Mouse (Mus musculus) macrophage (primary cell): Measurements from ENCODE around the gene Susd6. TPM values are rescaled to one million over a fixed set of nuclear protein-coding genes. Genes with fewer than 3 reads are reported as not detected.
"Not testable (repeated sequence)": the region's sequence is repeated elsewhere in the genome, so short reads cannot be mapped to it uniquely, and the experiment has no call there.

Source experiments
- H3K27ac ChIP-seq: fragments of 350-480 bp; formaldehyde crosslinking; 2 replicates; pipeline ENCODE4 v1.9.0; 2021
- H3K36me3 ChIP-seq: fragments of 350-480 bp; formaldehyde crosslinking; 2 replicates; pipeline ENCODE4 v1.9.0; 2021; ENCODE audit errors: inconsistent target
- H3K4me3 ChIP-seq: fragments of 350-480 bp; formaldehyde crosslinking; 2 replicates; pipeline ENCODE4 v1.9.0; 2021; ENCODE audit errors: inconsistent target
- H3K79me2 ChIP-seq: fragments of 350-480 bp; formaldehyde crosslinking; 2 replicates; pipeline ENCODE4 v1.9.0; 2021; ENCODE audit errors: inconsistent target
- WGBS: methylation state at CpG from one replicate; pipeline ENCODE4 v1.1.7; 2026; ENCODE audit warnings: inconsistent platforms; ENCODE audit not compliant: missing documents; 5-methylcytosine and 5-hydroxymethylcytosine counted together
- polyA plus RNA-seq: library from polyadenylated mRNA; stranded (reverse); fragments of 250-400 nt; gene quantifications from 3 replicates; pipeline ENCODE4 v1.2.4, GENCODE M21; 2018; ENCODE audit warnings: inconsistent platforms

Susd6 gene
- polyA plus RNA-seq, 1 experiment from 2014 or later, result 67.3 TPM

DNA sequence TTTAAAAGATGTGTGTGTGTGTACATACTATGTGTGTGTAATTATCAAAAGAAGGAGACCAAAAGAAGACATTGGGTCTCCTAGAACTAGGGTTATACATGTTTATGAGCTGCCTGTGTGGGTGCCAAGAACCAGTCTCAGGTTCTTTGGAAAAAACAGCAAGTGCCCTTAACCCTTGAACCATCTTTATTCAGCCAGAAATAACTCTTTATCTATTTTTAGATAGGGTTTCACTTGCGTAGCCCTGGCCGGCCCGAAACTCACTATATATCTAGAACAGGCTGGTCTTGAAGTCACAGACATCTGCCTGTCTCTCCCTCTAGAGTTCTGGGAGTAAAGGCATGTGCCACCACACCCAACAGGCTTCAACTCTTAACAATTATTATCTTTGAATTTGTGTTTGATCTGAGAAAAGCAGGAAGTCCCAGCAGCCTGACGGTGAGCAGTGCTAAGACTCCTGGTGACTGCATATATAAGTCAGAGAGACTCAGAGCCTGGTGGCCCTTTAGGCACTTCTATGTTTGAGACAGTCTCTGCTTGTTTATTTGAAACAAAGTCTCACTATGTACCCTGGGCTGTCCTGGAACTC is 14.2 kb upstream of the Susd6 start:
- Histone ChIP-seq H3K27ac (no peak overlapping the region), H3K36me3 (no peaks in the 10 kb centered on the region)
- 83% methylated on average over 4 of the region's 4 CpGs for WGBS

DNA sequence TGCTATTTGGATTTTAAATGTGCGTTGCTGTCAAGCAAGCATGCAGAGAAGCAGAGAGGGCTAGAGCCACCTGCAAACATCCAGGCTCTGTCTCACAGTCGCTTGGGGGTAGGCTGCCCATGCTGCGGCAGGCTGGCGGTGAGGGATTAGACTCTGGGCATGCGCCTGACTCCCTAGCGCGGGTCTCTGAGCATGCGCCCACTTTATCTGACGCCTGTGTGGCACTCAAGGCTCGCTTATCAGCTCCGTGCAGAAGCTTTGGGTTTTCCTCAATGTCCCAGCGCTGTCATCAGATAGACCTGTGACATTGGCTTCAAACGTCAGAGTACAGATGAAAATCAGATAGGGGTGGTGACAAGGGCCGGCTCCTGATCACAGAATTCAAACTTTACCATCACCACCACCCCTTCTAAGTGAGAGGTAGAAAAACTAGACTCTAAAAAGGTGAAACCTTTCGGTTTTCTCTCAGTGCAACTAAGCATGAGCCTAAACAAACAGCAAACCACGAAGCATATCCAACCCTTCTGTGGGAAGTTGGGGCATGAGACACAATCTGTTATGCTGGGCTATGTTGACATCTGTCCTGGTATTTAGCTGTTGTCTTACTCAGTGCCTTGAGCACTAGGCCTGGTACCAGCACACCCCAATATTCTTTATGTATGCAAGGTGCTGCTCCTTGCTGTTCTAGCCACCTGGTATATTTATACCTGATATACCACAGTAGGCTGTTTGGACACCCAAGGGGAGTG is 11.9 kb upstream of the Susd6 start:
- Histone ChIP-seq H3K4me3 (no peak overlapping the region), H3K36me3 (no peaks in the 10 kb centered on the region), H3K79me2 (no peaks in the 10 kb centered on the region), H3K27ac (no peak overlapping the region)
- WGBS, result 58% methylated on average over 16 of the region's 16 CpGs

More for the DNA sequence above, 14.2 kb upstream of the Susd6 start:
- no peak overlapping the region for H3K4me3 ChIP-seq
- H3K79me2 ChIP-seq, result no peaks in the 10 kb centered on the region

DNA sequence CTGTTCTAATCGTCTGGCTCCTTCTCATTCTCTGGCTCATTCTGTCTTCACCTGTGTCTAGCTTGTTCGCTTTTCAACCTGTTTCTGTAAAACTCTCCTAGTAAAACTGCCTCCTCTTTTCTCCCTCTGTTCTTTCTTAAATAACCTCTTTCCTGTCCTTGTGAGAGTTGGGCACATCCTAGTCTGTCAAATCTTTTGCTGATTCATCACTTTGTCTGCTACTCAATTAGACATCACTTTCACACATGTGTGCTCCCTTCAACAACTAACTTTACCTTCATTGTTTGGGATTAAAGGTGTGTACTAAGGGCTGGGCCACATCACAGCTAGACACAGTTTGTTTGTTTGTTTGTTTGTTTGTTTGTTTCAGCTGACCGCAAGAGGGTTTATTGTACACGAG is 10.6 kb upstream of the Susd6 start:
- no peaks in the 10 kb centered on the region for H3K79me2 ChIP-seq
- H3K4me3 ChIP-seq, result no peak overlapping the region
- WGBS, result 97% methylated on average over 3 of the region's 4 CpGs
- no peak overlapping the region for H3K27ac ChIP-seq
- H3K36me3 ChIP-seq, result no peaks in the 10 kb centered on the region

DNA sequence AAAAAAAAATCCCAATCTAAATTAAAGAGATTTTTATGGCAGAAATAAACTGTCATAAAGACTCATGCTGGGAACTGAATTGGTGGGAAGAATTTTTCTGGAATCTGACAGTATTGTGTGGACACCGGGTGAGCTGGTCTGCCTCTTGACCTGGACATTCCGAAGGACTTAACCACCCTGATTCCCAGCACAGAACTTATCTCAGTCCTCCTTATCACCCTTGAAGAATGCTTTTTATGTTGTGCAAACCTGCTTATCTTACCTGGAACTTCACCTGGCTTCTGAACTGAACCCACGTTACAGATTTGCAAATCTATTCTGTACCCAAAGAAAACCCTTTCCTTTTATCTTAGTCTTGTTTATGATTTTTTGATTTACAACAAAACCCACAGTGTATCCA is 8.1 kb upstream of the Susd6 start:
- no peak overlapping the region for H3K4me3 ChIP-seq
- no peaks in the 10 kb centered on the region for H3K79me2 ChIP-seq
- H3K36me3 ChIP-seq, result no peaks in the 10 kb centered on the region
- no peak overlapping the region for H3K27ac ChIP-seq
- WGBS, result 95% methylated on average over 3 of the region's 3 CpGs

DNA sequence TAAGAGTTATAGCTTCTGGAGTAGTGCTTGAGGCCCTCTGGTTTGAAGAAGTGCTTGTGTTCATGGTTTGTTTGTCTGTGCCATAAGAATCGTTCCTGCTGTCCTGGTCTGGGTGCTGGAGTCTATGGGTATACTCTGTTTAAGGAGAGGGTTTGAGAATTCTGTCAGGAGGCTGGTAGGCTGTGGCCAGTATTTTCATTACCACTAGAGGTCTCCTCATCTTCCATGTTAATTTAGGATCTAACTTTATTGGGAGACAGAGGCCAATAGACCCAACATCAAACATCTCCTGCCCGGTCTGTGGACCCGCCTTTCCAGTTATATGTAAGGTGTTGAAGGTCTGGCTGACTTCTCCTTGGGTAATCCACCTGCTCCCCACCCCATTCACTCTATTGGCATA is 7.4 kb upstream of the Susd6 start:
- Histone ChIP-seq H3K27ac (no peak overlapping the region), H3K79me2 (no peaks in the 10 kb centered on the region)
- 69% methylated on average over 3 of the region's 3 CpGs for WGBS

DNA sequence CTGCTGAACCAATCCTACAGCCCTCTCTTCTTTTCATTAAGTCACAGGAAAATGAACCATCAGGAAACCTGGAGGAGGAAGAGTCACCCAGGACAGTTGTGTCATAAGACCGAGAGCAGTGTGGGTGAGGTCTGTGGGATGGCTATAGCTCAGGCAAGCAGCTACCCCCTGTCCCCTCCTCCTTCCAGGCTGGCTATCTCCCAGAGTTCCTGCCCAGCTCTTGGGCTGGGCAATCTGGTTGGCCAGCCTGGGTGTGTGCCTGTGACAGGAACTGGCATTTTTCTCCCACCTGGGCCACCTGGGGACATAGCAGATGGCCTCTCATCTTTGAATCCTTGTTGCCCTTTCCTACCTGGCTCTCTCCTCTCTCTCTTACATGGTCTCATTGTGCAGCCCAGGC is 6.4 kb upstream of the Susd6 start:
- Histone ChIP-seq H3K27ac (no peak overlapping the region), H3K36me3 (no peaks in the 10 kb centered on the region)
- WGBS, result 80% methylated on average over 1 of the region's 1 CpGs

More for the DNA sequence above, 7.4 kb upstream of the Susd6 start:
- Histone ChIP-seq H3K36me3 (no peaks in the 10 kb centered on the region), H3K4me3 (no peak overlapping the region)

DNA sequence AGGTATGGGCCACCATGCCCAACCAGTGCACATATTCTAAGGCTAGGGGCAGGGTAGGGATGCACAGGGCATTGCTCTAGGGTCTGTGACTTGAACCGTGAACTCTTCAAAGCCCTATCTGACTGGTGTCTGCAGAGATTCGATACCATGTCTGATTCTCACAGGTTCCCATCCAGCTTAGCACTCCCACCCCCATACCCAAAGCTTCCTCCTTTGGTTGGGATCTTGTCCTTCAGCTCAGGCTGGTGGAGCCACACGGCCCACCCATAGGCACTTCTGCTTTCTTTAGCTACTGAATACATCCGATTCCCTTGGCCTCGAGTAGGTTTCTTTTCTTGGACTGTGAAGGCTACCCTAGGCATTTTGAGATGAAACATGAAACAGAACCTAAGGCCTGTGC is 5.3 kb upstream of the Susd6 start:
- Histone ChIP-seq H3K79me2 (no peaks in the 10 kb centered on the region), H3K36me3 (no peaks in the 10 kb centered on the region), H3K27ac (peak overlapping the region; percentile 25; the same call in 1 of the 2 replicates), H3K4me3 (no peak overlapping the region)
- WGBS, result 12% methylated on average over 5 of the region's 5 CpGs

More for the DNA sequence above, 6.4 kb upstream of the Susd6 start:
- Histone ChIP-seq H3K4me3 (no peak overlapping the region), H3K79me2 (no peaks in the 10 kb centered on the region)

DNA sequence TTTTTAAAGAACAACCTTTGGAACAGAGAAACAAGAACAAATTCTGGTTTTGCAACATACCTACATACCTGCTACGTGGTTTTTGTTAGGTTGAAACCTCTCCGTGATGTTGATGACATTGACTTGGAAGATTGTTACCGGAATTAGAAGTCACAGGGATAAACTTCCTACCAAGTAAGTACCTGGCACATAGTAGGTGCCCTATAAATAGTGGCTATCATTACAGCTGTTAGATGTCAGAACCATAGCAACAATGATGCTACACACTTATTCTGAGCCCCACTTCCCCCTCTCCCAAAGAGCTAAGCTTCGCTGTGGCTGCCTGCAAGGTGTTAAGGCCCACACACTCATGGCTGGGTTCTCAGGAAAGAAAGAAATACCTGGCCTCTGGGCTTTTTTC is 4.7 kb upstream of the Susd6 start:
- Histone ChIP-seq H3K79me2 (no peaks in the 10 kb centered on the region), H3K27ac (peak overlapping the region; percentile 25; the same call in 1 of the 2 replicates), H3K36me3 (no peaks in the 10 kb centered on the region), H3K4me3 (no peak overlapping the region)
- WGBS, result 97% methylated on average over 4 of the region's 4 CpGs

DNA sequence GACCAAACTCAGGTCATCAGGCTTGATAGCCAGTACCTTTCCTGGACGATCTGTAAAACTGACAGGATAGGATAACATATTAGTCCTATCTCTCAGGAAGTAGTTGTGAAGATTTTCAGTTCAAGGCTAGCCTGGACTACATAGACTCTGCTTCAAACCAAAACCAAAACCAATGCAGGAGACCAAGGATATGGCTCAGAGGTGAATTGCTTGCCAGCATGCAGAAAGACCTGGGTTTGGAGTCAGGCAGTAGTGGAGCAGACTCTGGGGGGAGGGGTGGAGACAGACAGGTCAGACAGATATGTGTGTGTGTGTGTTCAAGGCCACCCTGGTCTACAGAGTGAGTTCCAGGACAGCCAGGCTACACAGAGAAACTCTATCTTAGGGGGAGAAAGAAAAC is 3.7 kb upstream of the Susd6 start:
- 100% methylated on average over 1 of the region's 1 CpGs for WGBS
- Histone ChIP-seq H3K36me3 (no peaks in the 10 kb centered on the region), H3K79me2 (peaks cover 7% of the 10 kb centered on the region), H3K4me3 (no peak overlapping the region), H3K27ac (no peak overlapping the region)

DNA sequence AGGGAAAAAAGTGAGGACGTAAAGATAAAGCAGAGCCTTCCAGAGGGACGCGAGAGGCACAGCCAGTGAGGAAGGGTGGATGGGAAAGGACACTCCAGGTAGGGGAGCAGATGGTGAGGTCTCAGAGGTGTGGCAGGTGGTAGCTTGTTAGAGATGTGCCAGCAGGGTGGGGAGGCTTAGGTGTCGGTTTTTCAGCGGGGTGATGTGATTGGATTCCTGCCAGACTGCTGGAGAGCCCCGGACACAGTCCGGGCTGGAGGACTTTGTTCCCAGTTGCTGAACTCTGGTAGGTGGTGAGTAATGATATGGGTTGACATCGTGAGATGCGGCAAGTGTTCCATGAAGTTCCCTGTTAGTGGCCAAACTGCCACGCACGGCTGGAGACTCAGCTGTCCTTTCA is 2.7 kb upstream of the Susd6 start:
- H3K27ac ChIP-seq, result no peak overlapping the region
- no peaks in the 10 kb centered on the region for H3K36me3 ChIP-seq
- no peak overlapping the region for H3K4me3 ChIP-seq
- 92% methylated on average over 11 of the region's 11 CpGs for WGBS
- peaks cover 17% of the 10 kb centered on the region for H3K79me2 ChIP-seq

DNA sequence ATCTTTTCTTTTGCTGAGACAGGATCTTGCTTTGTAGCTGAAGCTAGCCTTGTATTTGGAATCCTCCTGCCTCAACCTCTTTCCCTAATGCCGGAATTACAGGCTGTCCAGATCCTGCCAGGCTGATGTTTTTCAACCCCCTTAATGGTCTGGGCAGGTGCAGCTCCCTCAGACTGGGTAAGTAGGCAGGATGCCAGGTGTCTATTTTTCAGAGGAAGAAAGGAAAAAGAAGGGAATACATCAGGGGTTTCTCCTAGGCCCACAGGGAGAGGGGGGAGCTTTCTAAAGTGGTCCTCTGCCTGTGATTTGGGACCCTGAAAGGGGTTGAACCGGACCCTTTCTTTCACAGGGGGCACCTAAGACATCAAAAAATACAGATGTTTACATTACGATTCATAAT is 2.1 kb upstream of the Susd6 start:
- WGBS, result 81% methylated on average over 3 of the region's 3 CpGs
- Histone ChIP-seq H3K27ac (no peak overlapping the region), H3K4me3 (no peak overlapping the region), H3K79me2 (peaks cover 23% of the 10 kb centered on the region), H3K36me3 (no peaks in the 10 kb centered on the region)

DNA sequence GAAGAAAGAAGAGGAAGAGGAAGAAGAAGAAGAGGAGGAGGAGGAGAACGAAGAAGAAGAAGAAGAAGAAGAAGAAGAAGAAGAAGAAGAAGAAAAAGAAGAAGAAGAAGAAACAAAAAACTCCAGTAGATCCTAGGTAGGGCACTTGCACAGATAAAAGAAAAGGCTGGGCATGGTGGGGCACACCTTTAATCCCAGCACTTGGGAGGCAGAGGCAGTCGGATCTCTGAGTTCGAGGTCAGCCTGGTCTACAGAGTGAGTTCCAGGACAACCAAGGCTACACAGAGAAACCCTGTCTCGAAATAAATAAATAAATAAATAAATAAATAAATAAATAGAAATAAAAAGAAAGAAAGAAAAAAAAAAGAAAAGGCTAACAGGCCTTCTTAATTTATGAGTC is 1.0 kb upstream of the Susd6 start:
- not testable (repeated sequence) for H3K4me3 ChIP-seq, H3K27ac ChIP-seq, H3K36me3 ChIP-seq
- WGBS, result 75% methylated on average over 3 of the region's 4 CpGs
- H3K79me2 ChIP-seq, result peaks cover 34% of the 10 kb centered on the region

DNA sequence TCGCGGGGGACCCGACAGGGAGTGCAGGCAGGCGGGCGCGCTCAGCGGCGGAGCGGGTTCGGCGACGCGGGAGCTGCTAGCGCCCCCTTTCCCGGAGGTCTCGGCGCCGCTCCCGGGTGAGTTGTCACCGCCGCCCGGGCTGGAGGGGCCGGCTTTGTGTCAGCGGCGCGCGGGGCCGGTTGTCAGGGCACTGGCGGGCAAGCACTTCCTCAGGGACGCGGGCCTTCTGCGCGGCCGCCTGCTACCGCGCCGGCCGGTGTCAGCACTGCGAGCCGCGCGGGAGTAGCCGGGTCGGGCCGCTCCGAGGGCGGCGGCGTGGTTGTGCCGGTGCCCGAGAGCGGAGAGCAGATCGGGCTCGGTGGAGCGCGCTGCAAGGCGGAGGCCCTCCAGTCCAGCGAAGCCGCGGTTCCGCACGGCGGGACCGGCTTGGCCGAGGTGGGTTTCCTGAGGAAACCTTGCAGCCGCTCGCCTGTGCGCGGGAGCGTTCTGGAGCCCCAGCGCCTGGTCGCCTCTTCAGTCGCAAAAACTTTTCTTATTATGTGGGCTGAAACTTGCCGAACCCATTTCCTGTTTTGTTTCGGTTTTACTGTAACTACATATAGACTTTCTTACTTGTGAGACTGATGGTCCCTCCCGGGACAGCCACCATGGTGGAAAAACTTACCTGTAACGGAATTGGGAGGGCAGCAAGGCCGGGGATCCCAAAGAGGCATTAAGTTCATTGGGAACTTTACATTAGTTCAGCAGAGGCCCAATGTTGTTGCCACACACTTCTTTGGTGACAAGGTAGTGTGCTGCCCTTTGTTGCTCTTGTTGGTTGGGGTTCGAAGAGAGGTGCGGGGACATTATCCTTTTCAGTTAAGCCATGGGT is 625 bp downstream of the Susd6 start:
- Histone ChIP-seq H3K4me3 (peak overlapping the region; percentile 93), H3K79me2 (peaks cover 51% of the 10 kb centered on the region)
- under 1% methylated on average over 78 of the region's 80 CpGs for WGBS

DNA sequence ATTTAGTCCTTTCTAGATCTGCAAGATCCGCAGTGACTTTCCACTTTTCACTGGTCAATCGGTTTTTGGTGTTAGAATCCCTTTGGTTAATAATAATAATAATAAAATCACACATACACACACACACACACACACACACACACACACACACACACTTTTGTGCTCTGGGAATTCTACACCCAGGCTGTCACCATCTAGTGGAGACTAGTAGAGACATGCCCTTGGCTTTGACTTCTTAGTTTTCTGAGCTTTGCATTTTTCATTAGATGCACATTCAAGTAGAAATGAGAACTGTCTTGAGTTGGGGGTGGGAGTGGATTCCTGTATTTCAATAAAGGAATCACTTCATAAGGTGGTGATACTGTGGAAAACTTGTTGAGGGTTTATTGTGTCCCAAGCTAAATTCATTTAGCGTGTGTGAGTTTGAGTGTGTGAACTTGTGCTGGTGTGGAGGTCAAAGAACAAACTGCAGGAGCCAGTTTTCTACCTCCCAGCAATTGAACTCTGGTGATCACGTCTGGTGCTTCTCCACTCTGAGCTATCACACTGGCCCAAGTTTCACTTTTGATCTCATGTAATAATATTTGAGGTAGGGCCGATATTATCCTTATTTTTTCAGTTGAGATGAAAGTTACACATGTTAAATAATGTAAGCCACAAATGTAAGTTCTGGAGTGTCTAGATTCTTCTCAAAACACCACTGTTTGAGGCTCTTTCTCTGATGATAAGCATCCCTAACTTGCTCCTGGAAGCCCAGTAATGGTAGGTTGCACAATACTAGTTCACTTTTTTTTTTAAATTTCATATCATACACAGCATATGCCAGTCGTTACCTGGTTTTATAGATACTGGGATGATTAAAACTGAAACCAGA is 1.5 kb downstream of the Susd6 start:
- H3K27ac ChIP-seq, result peak overlapping the region; percentile 89
- peaks cover 59% of the 10 kb centered on the region for H3K79me2 ChIP-seq
- 5% methylated on average over 6 of the region's 6 CpGs for WGBS
- no peaks in the 10 kb centered on the region for H3K36me3 ChIP-seq
- peak overlapping the region; percentile 93 for H3K4me3 ChIP-seq

More for the DNA sequence above, 625 bp downstream of the Susd6 start:
- H3K27ac ChIP-seq, result peak overlapping the region; percentile 89
- no peaks in the 10 kb centered on the region for H3K36me3 ChIP-seq
